In genomic region chrX:140456751-140457491, GRCm38 (mm10) we compare ENCODE assay signal across 8 mouse cellular contexts. TPM values are rescaled to one million over a fixed set of nuclear protein-coding genes. Genes with fewer than 3 reads are reported as not detected.
DNase-seq lines count a peak whose midpoint lies in the region; ATAC-seq and TF ChIP-seq lines count a peak whose summit lies in the region.

No protein-coding gene starts in this region.

- no peaks in the 10 kb centered on the region for H3K9me3 ChIP-seq in hindbrain, embryonic 14.5 days (ENCODE audit: control insufficient read depth, low read length)
- no peaks in the 10 kb centered on the region for H3K9me3 ChIP-seq in liver, embryonic 15.5 days (replicated peaks)

- no peaks in the 10 kb centered on the region for H3K4me1 ChIP-seq in embryonic fibroblast, embryonic 13.5 days (ENCODE audit: control insufficient read depth, insufficient read depth, low read length)
- H3K4me1 ChIP-seq in hindbrain, embryonic 14.5 days (replicated peaks; ENCODE audit: control insufficient read depth, insufficient read depth, low read length), result no peaks in the 10 kb centered on the region
- peaks cover 5% of the 10 kb centered on the region; the same call in 1 of the 2 replicates for H3K4me1 ChIP-seq in liver, embryonic 15.5 days (replicated peaks)

- H3K27me3 ChIP-seq in hindbrain, embryonic 14.5 days (ENCODE audit: control insufficient read depth, insufficient read depth, low read length), result 0 out of 2 replicates have a peak, but pooled peaks cover 3% of the 10 kb centered on the region
- no peaks in the 10 kb centered on the region for H3K27me3 ChIP-seq in liver, embryonic 15.5 days

- no peak overlapping the region for H3K27ac ChIP-seq in embryonic fibroblast, embryonic 13.5 days (ENCODE audit: insufficient read depth, low read length)
- H3K27ac ChIP-seq in hindbrain, embryonic 14.5 days, result peak overlapping the region; percentile 54; the same call in 1 of the 2 replicates
- no peak overlapping the region for H3K27ac ChIP-seq in liver, embryonic 15.5 days (replicated peaks)

- peak overlapping the region; percentile 63 for H3K4me3 ChIP-seq in embryonic fibroblast, embryonic 13.5 days (ENCODE audit: insufficient read depth, low read length)
- H3K4me3 ChIP-seq in hindbrain, embryonic 14.5 days (replicated peaks; ENCODE audit: low read length), result peak overlapping the region; percentile 51
- peak overlapping the region; percentile 71 for H3K4me3 ChIP-seq in liver, embryonic 15.5 days (replicated peaks)

- intact Hi-C loops in left cerebral cortex, postnatal 10 days (cut with DNase I), result no loop called here
- intact Hi-C loops in left cerebral cortex, postnatal 36 days (cut with DNase I), result no loop called here

- peak overlapping the region; percentile 55 for H3K4me2 ChIP-seq in hindbrain, embryonic 14.5 days (replicated peaks)
- H3K4me2 ChIP-seq in liver, embryonic 15.5 days, result peak overlapping the region; percentile 81

- WGBS in hindbrain, embryonic 14.5 days, result 18% methylated on average over 37 of the region's 39 CpGs
- 11% methylated on average over 39 of the region's 39 CpGs for WGBS in liver, embryonic 15.5 days (ENCODE audit: insufficient replicate concordance)

- H3K9ac ChIP-seq in hindbrain, embryonic 14.5 days, result peak overlapping the region; percentile 60
- peak overlapping the region; percentile 60 for H3K9ac ChIP-seq in liver, embryonic 15.5 days

- peak; percentile 12 to 28 for DNase-seq in left cerebral cortex, postnatal 10 days (ENCODE audit: extremely low spot score in 1 of 2, low spot score in 2 of 2)
- DNase-seq in left cerebral cortex, postnatal 36 days (ENCODE audit: low spot score in 2 of 2), result no peak
- peak; percentile 10 for DNase-seq in NIH3T3 (ENCODE audit: low read depth)
- DNase-seq in hindbrain, embryonic 14.5 days (ENCODE audit: low spot score), result peak; percentile 29
- no peak for DNase-seq in T-cell, adult 2 months (ENCODE audit: low spot score)

- TF ChIP-seq CTCF in embryonic fibroblast, embryonic 13.5 days (IDR thresholded peaks at IDR 0.05; ENCODE audit: borderline replicate concordance, insufficient read depth, low read length), result no peak

- H3K36me3 ChIP-seq in hindbrain, embryonic 14.5 days (replicated peaks; ENCODE audit: control insufficient read depth, insufficient read depth), result no peaks in the 10 kb centered on the region
- no peaks in the 10 kb centered on the region for H3K36me3 ChIP-seq in liver, embryonic 15.5 days (replicated peaks)

- TF ChIP-seq POLR2A in embryonic fibroblast, embryonic 13.5 days (IDR thresholded peaks at IDR 0.05; ENCODE audit: low read depth, low read length), result no peak

- ATAC-seq in hindbrain, embryonic 14.5 days (ENCODE audit: low FRiP score), result peak; percentile 63
- ATAC-seq in liver, embryonic 15.5 days (ENCODE audit: insufficient read depth), result peak; percentile 51
- ATAC-seq in neutrophil, adult 5-6 weeks (ENCODE audit: extremely low read depth, insufficient number of reproducible peaks, low FRiP score, poor library complexity, severe bottlenecking), result 0 out of 2 replicates have a peak, but pooled peaks have one; percentile 10

RNA-seq across cellular contexts. Expression of gene Prps1, which starts 0.5 kb away (rescaled TPM):
- 10 to 100 TPM; 71.1 to 76.4 TPM for total RNA-seq in left cerebral cortex, postnatal 10 days (2021)
- 10 to 100 TPM; 63.9 to 76.4 TPM for total RNA-seq in left cerebral cortex, postnatal 36 days (2021)
- 29.6 and 34.5 TPM in 2 replicates for polyA plus RNA-seq in embryonic fibroblast, embryonic 13.5 days (2011; ENCODE audit: insufficient read length, low read depth, missing spikeins)
- 89.4 and 98.9 TPM in 2 replicates for polyA plus RNA-seq in hindbrain, embryonic 14.5 days (2014; fragmentation: Nextera tagmentation; extraction: Ambion mirVana)
- polyA plus RNA-seq in liver, embryonic 15.5 days (2015; fragmentation: Nextera tagmentation; extraction: Ambion mirVana), result 32.4 and 33.6 TPM in 2 replicates
- total RNA-seq in neutrophil, adult 5-6 weeks (2017), result 14.0 and 15.2 TPM in 2 replicates

Comparison
In these comparisons a context has a peak if more than half of its experiments do, and no peak if none do; other contexts are left out.
1. DNase-seq: peak in left cerebral cortex, postnatal 10 days (2 of 2), NIH3T3 (single experiment) and hindbrain, embryonic 14.5 days (single experiment); none in left cerebral cortex, postnatal 36 days (0 of 2) and T-cell, adult 2 months (single experiment).
2. ATAC-seq: peak in every context shown above with its lines; median percentile 63 in hindbrain, embryonic 14.5 days; 51 in liver, embryonic 15.5 days; 10 in neutrophil, adult 5-6 weeks.
3. Peak in every context shown above with its lines, with median percentiles within 50 percentile points of each other: H3K4me3 ChIP-seq.